Mouse (Mus musculus) CH12.LX (cell line): ENCODE results near the gene Ppil6.

ENCODE experiments used
- CTCF ChIP-seq, 2 experiments: IDR thresholded peaks in 1 of 2; conservative IDR thresholded peaks in 1 of 2; 2 replicates each; pipeline ENCODE4 v1.5.1; 2011 to 2012; ENCODE audit warnings: low read depth in 2 of 2, low read length in 2 of 2, improper control_type of control experiment in 1 of 2, inconsistent platforms in 1 of 2, mild to moderate bottlenecking in 1 of 2, moderate library complexity in 1 of 2
- KAT2A ChIP-seq: IDR thresholded peaks from 2 replicates; pipeline ENCODE4 v1.6.1; 2012; ENCODE audit warnings: low read length, improper control_type of control experiment, inconsistent platforms; ENCODE audit not compliant: insufficient replicate concordance

DNA sequence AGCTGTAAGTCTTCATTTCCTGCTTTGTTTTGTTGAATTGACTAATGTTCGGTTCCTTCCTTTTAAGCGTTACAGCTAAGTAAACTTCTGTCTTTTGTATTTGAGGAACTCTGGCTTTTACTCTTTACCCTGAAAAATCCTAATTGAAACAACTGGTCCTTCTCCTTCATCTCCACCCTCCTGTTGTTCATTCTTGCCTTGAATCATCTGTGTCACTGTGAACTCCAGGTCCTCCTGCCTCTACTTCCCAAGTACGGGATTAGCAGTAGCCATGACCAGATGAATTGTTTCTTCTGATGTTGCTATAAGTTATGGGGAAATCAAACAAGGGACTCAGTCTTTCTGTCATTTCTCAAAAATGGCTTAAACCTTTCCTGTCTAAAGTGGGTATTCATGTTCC lies 33.1 kb downstream of the Ppil6 start:
- no peak for TF ChIP-seq CTCF (conservative IDR thresholded peaks at IDR 0.05 in 1 of 2, IDR thresholded peaks at IDR 0.05 in 1 of 2; ENCODE audit: low read depth in 2 of 2, low read length in 2 of 2)
- no peak for TF ChIP-seq KAT2A
